Mouse (Mus musculus) urinary bladder, postnatal 25 days (tissue): ENCODE measurements around the gene Smoc2.

ENCODE experiments used
- DNase-seq: peaks from one replicate; pipeline ENCODE4 v3.0.0; 2022; ENCODE audit warnings: low spot score

Gene Smoc2

GRCm38 (mm10) chr17:14349086-14349814 is 69.9 kb downstream of the Smoc2 start:
- DNase-seq = no peak

- no peak for DNase-seq
Observed at GRCm38 (mm10) chr17:14353219-14354079, 74.1 kb downstream of the Smoc2 start.

- DNase-seq = no peak
Observed at GRCm38 (mm10) chr17:14361511-14361910, 82.2 kb downstream of the Smoc2 start.

- DNase-seq = no peak
Observed at GRCm38 (mm10) chr17:14370476-14370875, 91.2 kb downstream of the Smoc2 start.

DNA sequence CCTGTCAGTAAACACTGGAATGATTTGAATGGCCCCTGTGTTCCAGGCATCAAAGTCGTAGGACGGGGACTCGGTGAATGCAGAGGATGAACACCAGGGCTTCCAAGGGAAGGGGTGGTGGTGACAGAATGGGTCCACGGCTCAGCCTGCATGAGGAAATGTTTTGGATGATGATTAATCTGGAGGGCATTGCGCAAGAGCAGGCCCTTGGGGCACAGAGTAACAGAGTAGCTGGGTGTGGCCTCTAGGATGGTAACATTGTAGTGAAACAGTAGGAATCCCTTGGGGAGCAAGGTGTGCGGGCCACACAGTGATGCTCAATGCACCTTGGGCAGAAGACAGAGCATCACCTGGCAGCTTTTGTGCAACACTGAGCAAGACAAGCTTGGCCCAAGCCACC is 92.3 kb downstream of the Smoc2 start:
- peak; percentile 26 for DNase-seq

GRCm38 (mm10) chr17:14372324-14373145 is 93.2 kb downstream of the Smoc2 start:
- no peak for DNase-seq

DNA sequence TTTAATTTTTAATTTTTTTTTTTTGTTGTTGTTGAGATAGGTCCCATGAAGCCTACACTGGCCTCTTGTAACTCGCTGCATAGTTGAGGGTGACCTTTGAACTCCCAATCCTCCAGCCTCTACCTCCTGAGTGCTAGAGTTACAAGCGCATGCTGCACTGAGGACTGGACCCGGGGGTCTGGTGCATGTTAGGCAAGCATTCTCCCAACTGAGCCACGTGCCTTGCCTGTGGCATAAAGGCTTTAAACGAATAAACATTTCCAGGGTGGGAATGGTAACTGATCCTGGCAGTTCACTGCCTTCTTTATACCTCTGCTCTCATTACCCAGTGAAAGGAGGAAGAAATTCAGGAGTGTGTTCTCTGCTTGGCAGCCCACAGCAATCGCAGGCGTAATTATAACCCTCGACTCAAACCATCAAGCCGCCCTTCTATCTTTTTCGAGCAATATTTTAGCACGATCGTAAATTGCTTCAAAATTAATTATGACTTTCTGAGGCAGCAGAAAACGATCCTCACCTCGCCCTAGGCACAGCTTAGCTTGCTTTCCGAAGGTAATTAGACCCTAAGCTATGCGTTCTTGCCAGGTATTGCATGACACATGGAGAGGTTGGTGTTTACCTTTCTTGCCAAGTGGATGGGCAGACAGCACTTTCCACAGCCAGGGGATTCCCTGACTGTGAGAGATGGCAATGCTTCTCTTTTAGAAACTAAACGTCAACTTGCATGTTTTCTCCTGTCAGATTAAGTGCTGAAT is 99.6 kb downstream of the Smoc2 start:
- DNase-seq = no peak

DNA sequence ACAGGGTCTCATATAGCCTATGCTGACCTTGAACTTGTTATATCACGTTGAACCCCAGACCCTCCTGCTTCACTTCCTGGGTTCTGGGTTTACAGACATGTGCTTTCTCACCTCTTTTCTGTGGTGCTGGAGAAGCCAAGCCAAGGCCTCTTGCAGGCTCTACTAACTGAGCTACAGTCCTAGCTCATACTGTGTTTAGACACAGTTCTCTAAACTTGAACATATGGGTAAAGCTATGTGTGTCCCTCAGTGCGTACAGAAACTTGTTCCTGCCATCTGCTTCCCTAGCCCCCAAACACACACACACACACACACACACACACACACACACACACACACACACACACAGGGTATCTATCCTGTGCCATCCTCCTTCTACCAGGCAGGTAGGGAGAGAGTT is 100.2 kb downstream of the Smoc2 start:
- DNase-seq = no peak

- DNase-seq = no peak
Observed at GRCm38 (mm10) chr17:14379966-14380365, 100.7 kb downstream of the Smoc2 start.

- no peak for DNase-seq
Observed at GRCm38 (mm10) chr17:14380526-14380925, 101.2 kb downstream of the Smoc2 start.

- DNase-seq = no peak
Observed at GRCm38 (mm10) chr17:14381482-14381881, 102.2 kb downstream of the Smoc2 start.

GRCm38 (mm10) chr17:14383981-14384380 is 104.7 kb downstream of the Smoc2 start:
- DNase-seq = no peak

GRCm38 (mm10) chr17:14384980-14385379 is 105.7 kb downstream of the Smoc2 start:
- DNase-seq = no peak

DNA sequence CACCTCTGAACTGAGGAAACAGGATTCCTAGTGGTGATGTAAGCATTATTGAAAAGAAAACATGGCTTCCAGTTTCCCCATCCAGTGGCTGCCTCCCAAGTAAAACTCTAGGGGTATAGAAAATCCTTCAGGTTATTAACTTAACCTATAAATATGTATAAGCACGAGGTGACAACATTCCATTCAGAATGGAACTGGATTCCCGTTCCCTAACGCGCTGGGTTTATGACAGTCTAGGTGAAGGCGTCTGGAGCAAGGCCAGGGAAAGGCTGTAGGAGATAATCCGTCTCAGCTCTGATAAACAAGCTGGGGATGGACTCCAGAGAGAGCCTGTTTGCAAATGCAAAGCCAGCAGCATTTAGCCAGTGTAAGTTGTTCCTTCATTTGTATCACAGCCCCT is 108.0 kb downstream of the Smoc2 start:
- no peak for DNase-seq

DNA sequence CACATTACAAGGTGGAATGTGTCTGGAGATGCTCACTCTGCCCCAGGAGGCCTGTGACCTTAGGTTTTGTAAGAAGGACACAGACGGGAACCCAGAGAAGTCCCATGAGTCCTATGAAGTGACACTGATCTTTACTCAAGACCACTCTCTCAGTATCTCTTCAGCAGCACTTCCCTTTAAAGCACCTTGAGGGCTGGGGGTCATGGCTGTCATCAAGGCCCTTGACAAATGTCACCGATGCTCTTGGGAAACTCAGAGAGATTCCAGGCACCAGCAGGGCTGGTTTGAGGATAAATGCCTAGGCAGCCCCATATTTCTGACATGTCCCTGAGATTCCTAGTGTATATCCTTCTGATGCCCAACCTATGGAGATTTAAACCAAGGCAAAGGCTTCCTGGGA is 113.1 kb downstream of the Smoc2 start:
- no peak for DNase-seq

- no peak for DNase-seq
Observed at GRCm38 (mm10) chr17:14394861-14395260, 115.6 kb downstream of the Smoc2 start.

DNA sequence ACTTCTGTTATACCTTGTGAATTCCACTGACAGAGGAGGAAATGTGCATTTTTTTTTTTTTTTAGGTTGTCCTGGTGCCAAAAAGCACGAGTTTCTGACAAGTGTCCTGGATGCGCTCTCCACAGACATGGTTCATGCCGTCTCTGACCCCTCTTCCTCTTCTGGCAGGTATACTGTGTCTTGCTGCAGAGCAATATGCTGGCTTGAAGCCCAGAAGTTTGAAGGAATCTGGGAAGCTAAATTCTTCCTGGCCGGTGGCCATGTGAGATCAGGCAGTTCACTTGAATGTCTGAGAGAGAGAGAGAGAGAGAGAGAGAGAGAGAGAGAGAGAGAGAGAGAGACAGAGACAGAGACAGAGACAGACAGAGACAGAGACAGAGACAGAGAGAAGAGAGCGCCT is 118.2 kb downstream of the Smoc2 start:
- peak; percentile 20 for DNase-seq

DNA sequence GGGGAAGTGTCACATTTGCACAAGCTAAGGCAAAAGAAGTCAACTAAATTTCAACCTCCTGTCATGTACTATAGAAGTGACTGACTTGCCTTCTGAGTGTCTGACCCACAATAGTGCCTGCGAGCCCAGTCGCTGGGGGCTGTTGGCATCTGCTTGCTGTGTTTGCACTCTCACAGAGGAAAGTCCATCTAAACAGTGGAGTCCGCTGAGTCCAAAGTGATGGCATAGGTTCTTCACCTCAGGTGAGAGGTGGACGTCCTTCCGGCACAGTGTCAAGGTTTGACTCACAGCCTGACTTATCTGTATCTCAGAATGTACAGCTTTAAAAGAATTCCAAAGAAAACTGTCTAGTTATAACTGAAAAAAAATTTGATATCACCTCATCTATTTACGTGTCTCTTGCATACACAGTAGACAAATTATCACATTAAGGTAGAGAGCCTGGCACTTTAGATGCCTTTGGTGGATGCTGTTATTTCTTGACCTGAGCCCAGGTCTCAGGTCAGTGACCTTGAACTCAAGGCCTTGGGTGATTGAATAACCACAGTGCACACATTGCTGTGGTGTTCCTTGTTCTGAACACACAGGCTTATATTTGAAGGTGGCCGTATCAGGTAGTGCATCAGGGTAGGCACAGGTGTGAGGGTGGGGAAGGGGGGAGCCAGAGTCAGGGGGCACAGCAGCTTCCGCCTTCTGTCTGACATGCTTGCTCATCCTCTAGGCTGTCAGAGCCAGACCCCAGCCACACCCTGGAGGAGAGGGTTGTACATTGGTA is 119.5 kb downstream of the Smoc2 start:
- DNase-seq = no peak

DNA sequence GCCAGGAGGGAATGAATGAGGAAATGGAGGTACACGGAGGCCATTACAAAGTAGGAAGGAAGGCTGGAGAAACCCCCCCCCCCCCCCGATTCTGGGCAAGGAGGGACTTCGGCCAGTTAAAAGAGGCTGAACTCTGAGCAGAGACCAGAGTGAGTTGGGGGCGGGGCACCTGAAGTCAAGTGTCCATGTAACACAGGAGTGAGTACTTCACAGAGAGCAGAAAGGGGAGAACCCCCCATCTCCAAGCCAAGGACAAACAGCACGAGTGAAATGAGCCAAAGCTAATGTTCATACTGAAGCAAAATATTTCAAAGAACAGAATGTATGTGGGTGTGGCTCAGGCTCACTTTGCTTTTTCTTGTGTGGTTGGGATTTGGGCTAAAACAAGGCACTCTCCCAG is 121.7 kb downstream of the Smoc2 start:
- no peak for DNase-seq

GRCm38 (mm10) chr17:14407874-14408273 is 128.6 kb downstream of the Smoc2 start:
- DNase-seq = no peak

DNA sequence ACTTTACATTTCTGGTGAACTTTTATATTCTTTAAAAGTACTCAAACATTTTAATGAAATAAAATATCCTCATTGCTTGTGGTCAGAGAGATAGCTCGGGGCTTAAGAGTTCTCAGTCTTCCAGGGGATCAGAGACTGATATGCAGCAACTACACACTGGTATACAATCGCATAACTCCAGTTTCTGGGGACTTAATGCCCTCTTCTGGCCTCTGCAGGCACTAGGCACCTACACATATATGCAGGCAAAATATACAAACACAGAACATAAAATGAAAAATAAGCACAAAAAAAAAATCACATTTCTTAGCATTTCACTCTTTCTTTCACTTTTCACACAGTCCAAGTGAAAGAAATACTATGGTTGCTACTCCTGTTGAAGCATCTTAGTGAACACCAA is 133.2 kb downstream of the Smoc2 start:
- no peak for DNase-seq
